Mouse (Mus musculus) layer of hippocampus, adult 2 months (tissue): Measurements from ENCODE around the gene Apobr. TPM values are rescaled to one million over a fixed set of nuclear protein-coding genes. Genes with fewer than 3 reads are reported as not detected.

ENCODE experiments used
- DNase-seq, 2 experiments: peaks; one replicate each; pipeline ENCODE4 v3.0.0; 2022; ENCODE audit warnings: low spot score in 2 of 2
- H3K27ac ChIP-seq: fragments of 200-600 bp; 2 replicates; pipeline ENCODE4 v1.8.1; 2022
- H3K4me3 ChIP-seq: fragments of 200-600 bp; 2 replicates; pipeline ENCODE4 v1.8.1; 2022; ENCODE audit warnings: mild to moderate bottlenecking
- CTCF ChIP-seq: fragments of 200-600 bp; conservative IDR thresholded peaks from 2 replicates; pipeline ENCODE4 v1.8.1; 2022; ENCODE audit warnings: antibody characterized with exemption, mild to moderate bottlenecking, moderate library complexity
- long read RNA-seq, 2 experiments: library from polyadenylated mRNA; stranded (forward); transcript quantifications; one replicate each; pipeline ENCODE4 v2.0.0; 2021; ENCODE audit warnings: borderline mapping rate in 2 of 2
- total RNA-seq, 2 experiments: library from RNA; stranded (reverse); gene quantifications; 2 replicates each; pipeline ENCODE4 v1.2.3; 2021

The Apobr gene
- total RNA-seq = under 1 TPM; 0.37 to 0.44 TPM
- long read RNA-seq, experiment 1 = 0 reads
- long read RNA-seq, experiment 2, partial matches to known transcripts = 0 of 1 reads
- long read RNA-seq, experiment 2, other reads (novel, unspliced or antisense) = 0 of 1 reads

DNA sequence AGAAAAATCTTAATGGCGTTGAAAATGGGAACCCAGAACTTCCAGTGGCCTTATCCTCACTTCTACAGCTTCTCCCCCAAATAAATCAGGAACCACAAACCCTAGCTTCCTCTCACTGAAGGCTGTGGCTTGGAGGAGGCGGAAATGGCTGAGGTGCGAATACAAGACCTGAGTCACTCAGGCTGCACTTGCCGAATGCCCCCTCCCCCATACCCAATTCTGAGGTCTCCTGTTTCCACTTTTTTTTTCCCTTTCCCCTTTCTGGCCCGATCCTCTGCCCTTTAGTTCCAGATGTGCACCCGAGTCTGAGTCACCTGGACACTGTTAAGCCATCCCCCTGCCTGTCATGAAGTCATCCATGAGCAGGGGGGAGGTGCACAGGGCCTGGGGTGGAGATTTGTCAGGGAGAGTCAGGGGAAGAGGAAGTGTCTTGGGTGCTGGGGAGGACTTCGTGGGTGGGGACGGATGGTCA is at the start of gene Apobr:
Apobr (plus strand) TSS at position 437 of the 472 bp plus-strand sequence.
- Histone ChIP-seq H3K4me3 (peak within 1 kb of the TSS; percentile 86), H3K27ac (peak within 1 kb of the TSS; percentile 97)
- TF ChIP-seq CTCF = no peak
- DNase-seq = no peak

DNA sequence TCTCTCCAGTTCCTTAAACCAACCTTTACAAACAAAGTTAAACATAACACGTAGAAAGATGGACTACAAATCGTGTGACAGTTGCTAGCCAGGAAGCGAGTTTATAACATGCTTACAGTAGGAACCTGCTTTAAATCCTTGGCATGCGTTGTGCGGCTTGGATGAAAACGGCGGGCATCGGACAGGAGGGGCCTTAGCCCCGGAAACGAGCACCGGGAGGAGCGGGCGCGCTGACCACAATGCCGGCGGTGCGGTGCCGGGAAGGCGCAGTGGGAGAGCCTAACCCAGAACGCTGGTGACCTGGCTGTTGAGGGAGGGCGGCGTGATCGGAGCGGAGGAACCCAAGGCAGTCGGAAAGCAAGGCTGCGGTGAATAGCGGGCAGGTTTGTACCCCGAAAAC is 49.0 kb upstream of the Apobr start:
- Histone ChIP-seq H3K27ac (no peak overlapping the region), H3K4me3 (peak overlapping the region; percentile 47)
- DNase-seq = no peak
- TF ChIP-seq CTCF = no peak

DNA sequence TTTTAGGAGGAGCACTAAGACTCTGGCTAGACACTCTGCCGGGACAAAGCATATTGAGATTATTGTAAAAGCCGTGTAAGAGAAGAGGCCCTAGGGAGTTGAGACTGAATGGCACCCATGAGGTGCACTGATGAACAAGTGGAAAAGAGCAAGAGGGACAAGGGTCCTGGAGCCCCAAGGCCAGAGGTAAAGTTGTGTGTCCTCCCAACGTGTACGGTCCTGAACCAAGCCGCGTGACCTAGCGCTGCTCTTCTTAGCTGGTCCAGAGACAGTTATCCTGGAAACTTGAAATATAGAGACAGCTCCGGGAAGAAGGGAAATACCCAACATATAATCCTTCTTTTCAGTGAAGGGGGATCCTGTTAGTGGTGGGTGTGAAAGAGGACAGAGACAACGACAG is 48.3 kb upstream of the Apobr start:
- H3K4me3 ChIP-seq = peak overlapping the region; percentile 47; the same call in 1 of the 2 replicates

DNA sequence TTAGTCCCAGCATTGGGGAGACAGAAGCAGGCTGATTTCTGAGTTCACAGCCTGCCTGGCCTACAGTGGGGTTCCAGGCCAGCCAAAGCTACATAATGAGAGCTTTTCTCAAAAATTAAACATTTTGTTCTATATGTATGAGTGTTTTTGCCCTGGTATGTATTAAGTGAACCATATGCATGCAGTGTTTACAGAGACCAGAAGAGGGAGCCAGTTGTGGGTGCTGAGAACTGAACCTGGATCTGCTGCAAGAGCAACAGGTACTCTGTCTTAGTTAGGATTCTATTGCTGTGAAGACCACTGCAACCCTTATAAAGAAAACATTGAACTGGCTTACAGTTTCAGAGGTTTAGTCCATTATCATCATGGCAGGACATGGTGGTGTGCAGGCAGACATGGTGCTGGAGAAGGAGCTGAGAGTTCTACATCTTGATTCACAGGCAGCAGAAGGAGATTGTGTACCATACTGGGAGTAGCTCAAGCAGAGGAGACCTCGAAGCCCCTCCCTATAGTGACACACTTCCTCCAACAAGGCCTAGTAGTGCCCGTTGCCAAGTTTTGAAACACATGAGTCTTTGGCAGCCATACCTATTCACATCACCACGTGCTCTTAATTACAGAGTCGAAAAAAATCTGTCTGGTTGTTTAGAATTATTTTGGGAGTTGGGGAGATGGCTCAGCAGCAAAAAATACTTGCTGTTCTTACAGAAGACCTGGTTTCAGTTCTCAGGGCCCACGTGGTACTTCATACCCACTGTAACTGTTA is 46.7 kb upstream of the Apobr start:
- peak; percentile 21 to 30 for DNase-seq
- peak; percentile 71 for TF ChIP-seq CTCF
- H3K4me3 ChIP-seq = no peak overlapping the region
- no peak overlapping the region for H3K27ac ChIP-seq

More for the DNA sequence above, 48.3 kb upstream of the Apobr start:
- TF ChIP-seq CTCF = no peak
- H3K27ac ChIP-seq = no peak overlapping the region
- no peak for DNase-seq

DNA sequence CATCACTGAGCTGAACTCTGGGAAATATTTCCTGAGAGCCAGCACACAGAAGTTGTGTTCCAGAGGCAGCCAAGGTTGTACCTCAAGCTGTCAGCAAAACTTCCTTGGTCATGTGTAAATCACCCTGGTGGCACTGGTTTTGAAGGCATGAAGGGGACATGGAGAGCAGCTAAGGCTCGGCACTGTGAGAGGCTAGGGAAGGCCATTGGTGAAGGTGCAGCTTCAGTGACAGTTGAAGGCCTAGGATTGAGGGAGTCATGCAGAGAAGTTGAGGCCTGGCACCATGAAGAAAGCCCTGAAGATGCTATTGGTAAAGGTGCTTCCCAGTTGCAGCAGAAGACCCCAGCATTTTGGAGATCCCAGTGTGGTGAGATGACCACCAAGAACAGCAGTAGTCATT is 43.1 kb upstream of the Apobr start:
- no peak overlapping the region for H3K27ac ChIP-seq
- no peak overlapping the region for H3K4me3 ChIP-seq
- TF ChIP-seq CTCF = no peak
- no peak for DNase-seq

DNA sequence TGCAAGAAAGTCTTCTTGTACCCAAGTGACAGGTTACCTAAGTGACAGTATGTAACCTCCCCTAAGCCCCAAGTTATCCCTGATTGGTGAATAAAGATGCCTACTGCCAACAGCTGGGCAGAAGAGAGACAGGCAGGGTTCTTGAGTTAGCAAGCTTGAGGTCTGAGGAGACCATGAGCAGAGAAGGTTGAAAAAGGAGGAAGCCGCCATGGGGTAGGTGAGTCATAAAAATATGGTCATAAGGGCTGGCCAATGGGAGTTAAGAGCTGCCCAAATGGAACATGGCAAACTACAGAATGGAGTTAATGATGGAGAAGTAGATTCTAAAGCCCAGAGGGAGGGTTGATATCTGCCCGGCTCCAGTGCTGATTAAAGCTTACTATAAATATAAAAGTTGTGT is 39.1 kb upstream of the Apobr start:
- no peak for TF ChIP-seq CTCF
- Histone ChIP-seq H3K4me3 (no peak overlapping the region), H3K27ac (no peak overlapping the region)
- no peak for DNase-seq

DNA sequence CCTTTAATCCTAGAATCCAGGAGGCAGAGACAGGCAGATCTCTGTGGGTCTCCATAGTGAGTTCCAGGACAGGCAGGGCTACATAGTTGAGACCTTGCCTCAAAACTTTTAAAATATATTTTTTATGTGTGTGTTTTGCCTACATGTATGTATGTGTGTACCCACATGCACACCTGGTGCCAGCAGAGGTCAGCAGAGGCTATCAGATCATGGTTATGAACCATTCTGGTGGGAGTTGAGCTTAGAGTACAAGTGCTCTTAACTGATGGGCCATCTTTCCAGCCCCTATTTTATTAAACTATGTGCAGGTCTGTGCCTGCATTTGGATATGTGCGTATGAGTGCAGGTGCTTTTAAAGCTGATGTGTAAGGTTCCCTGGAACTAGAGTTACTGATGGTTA is 29.9 kb upstream of the Apobr start:
- TF ChIP-seq CTCF = no peak
- H3K27ac ChIP-seq = no peak overlapping the region
- DNase-seq = no peak
- H3K4me3 ChIP-seq = no peak overlapping the region

DNA sequence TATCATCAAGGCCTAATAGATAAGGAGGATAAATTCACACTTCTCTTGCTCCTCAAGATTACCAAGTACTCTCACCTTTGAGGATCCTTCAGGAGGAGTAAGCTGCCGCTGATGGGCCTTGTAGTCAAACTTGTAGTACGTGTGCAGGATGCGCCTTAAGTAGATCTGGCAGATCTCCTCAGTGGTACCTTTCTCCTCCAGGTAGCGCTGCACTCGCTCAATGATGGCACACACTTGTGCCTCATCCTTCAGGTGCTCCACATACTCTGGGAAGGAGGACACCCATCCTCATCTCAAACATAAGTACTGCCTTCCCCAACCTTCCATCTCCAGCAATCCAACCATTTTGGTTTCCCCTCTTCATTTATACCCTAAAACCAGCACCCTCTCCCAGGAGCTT is 28.1 kb upstream of the Apobr start:
- no peak for TF ChIP-seq CTCF
- Histone ChIP-seq H3K4me3 (no peak overlapping the region), H3K27ac (no peak overlapping the region)
- DNase-seq = no peak

DNA sequence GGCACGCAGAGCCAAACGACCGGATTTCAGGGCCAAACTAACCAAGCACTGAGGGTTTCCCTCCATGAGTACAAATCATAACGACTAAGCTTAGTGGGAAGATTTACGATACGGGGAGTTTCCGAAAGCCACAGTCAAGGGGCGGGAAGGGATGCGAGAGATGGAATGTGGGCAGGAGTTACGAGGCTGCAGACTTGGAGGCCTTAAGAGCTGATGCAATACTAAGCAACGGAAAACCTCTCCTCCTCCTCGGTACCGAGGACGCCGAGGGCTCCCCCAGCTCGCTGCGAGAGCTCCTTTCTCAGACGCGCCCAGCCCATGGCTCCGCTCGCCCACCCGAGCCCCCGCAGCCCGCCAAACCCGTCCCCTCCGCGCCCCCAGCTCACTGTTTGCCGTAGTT is 19.0 kb upstream of the Apobr start:
- DNase-seq = no peak
- Histone ChIP-seq H3K4me3 (peak overlapping the region; percentile 91), H3K27ac (peak overlapping the region; percentile 88)
- no peak for TF ChIP-seq CTCF

DNA sequence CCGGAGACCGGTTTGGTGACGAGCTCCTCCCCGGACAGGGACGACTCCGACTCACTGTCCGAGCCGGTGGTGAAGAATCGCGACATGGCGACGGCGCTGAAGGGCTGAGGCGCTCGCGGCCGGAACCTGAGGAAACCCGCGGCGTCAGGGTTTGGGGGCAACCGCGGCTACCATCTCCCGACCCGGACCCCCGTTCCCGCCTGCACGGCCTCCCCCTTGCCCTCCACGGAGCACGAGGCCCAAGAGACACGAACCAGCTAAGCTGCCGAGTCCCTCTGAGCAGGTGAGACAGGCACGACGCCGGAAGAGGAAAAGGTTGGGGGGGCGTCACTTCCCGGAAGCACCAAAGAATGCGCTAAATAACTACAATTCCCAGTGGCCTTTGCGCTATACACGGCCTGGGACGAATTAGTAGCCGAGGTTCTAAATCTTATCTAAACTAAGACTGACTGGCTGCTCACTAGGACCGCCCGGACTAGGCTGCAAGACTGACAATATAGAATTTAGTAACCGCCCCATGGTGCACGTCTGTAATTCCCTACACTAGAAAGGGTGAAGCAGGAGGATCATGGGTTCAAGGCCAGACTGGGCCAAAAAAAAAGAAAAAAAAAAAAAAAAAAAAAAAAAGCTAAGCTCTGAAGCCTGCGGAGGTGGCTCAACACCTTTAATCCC is 18.5 kb upstream of the Apobr start, which contains the start of gene Eif3c:
Eif3c (minus strand) TSS at position 318 of the 672 bp plus-strand sequence.
- peak within 1 kb of the TSS; percentile 91 for H3K4me3 ChIP-seq
- peak; percentile 88 to 90 for DNase-seq
- TF ChIP-seq CTCF = no peak
- H3K27ac ChIP-seq = peak within 1 kb of the TSS; percentile 88

DNA sequence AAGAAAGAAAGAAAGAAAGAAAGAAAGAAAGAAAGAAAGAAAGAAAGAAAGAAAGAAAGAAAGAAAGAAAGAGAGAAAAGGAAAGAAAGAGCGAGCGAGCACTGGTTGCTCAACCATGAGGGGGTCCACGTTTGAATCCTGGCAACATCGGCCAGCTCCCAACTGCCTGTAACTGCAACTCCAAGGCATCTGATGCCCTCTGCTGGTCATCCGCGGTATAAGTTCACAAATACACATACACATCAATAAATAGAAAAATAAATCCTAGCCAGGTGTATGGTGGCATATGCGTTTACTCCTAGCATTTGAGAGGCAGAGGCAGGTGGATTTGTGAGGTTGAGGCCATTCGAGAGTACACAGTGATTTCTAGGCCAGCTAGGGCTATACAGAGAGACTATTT is 7.8 kb upstream of the Apobr start:
- TF ChIP-seq CTCF = peak; percentile 74
- DNase-seq = no peak

DNA sequence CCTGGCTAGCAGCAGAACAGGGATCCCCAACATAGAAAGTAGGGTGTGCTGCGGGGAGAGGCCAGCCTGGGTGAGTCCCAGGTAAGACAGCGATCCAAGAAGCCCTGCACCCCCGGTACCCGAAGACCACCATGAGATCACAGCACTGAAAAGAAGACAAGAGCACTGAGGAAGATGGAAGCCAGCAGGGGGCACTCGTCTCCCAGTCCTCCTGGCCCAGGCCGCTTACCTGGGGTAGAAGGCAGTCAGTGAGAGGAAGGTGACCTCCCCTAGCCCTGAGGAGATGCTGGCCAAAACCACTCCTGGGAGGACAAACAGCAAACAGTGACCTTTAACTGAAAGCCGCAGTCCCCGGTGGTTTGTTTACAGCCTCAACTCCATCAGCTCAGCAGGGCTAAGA is 5.6 kb upstream of the Apobr start:
- Histone ChIP-seq H3K27ac (no peak overlapping the region), H3K4me3 (no peak overlapping the region)
- DNase-seq = peak in 1 of 2 experiments; percentile 39
- peak; percentile 80 for TF ChIP-seq CTCF

More for the DNA sequence above, 7.8 kb upstream of the Apobr start:
- H3K4me3 ChIP-seq = no peak overlapping the region
- H3K27ac ChIP-seq = no peak overlapping the region

DNA sequence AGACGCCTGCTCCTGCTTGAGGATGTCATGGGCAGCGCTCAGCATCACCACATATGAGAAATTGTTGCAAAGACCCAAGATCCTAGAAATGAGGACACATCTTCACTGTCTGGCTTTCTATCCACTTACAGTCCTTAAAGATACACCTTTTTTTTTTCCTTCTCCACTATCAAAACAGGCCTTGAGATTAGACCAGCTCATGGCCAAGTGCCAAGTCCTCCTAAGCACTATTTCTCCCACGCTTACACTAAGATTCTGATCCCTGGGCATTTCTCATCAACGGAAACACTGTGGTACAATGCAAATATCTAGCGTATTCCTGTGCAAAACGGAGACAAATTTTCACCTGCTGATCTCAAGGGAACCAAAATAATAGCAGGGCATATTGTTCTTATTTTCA is 3.1 kb upstream of the Apobr start:
- H3K4me3 ChIP-seq = no peak overlapping the region
- no peak overlapping the region for H3K27ac ChIP-seq
- no peak for TF ChIP-seq CTCF
- DNase-seq = no peak

DNA sequence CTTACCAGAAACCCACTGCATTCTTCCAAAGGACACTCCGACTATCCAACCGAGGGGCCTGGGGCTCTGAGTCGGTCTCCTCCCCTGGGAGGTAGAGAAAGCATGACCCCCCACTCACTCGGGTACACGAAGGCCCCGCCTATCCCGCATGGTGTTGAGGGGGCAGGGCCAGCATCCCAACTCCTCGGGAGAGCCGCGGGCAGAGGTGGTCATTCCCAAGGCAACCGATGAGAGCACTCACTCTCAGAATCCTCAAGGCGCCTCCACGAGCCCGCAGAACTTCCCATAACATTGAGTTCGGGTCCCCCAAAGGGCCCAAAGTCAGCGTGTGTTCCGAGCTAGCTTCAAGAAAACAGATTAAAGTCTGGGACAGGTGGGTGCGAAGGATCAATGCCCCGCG is 2.0 kb upstream of the Apobr start:
- Histone ChIP-seq H3K4me3 (peak overlapping the region; percentile 86), H3K27ac (peak overlapping the region; percentile 97)
- no peak; the same call in 1 of the 2 replicates for TF ChIP-seq CTCF
- no peak for DNase-seq
